Mouse (Mus musculus) inflammation-experienced regulatory T-cells, adult 6 months (primary cell): Measurements from ENCODE around the gene Cldn6. TPM values are rescaled to one million over a fixed set of nuclear protein-coding genes. Genes with fewer than 3 reads are reported as not detected.
A peak's percentile ranks its signal among the peaks of the same experiment; 100 is the strongest.

ENCODE experiments used
- ATAC-seq: one replicate; pipeline ENCODE4 v1.8.0; 2017
- polyA plus RNA-seq, 3 experiments: library from polyadenylated mRNA; unstranded; fragments of 100-300 nt; shearing (Covaris generic); gene quantifications; one replicate each; pipeline ENCODE4 v1.2.1; 2017

Gene Cldn6
- polyA plus RNA-seq, 3 experiments from 2014 or later: not detected

GRCm38 (mm10) chr17:23722376-23723125 lies 43.5 kb downstream of the Cldn6 start, which contains the start of gene 1520401A03Rik:
TSS of gene 1520401A03Rik (minus strand) at chr17:23722783.
- ATAC-seq: no peak

DNA sequence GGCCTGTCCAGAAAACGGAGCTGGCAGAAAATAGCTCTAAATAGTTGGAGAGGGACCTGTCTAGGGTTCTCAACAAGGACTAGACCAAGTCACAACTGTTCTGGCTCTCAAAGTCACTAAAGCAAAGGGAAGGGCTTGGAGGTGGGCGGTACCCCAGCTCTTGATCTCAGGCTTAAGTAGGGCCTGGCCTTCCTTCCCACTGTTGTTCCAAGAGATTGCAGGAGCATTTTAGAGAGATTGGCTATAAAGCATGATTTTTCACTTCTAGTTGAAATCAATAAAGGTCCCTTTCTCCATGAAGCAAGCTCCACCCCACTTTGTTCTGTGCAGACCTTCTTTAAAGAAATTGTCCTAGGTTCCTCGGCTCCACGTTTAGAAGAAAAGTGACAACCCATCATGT lies 46.4 kb downstream of the Cldn6 start:
- no peak for ATAC-seq

- peak; percentile 98 for ATAC-seq
Measured at GRCm38 (mm10) chr17:23725999-23726757, 47.1 kb downstream of the Cldn6 start, which contains the start of gene Pkmyt1. TSS of gene Pkmyt1 (plus strand) at chr17:23726336.

DNA sequence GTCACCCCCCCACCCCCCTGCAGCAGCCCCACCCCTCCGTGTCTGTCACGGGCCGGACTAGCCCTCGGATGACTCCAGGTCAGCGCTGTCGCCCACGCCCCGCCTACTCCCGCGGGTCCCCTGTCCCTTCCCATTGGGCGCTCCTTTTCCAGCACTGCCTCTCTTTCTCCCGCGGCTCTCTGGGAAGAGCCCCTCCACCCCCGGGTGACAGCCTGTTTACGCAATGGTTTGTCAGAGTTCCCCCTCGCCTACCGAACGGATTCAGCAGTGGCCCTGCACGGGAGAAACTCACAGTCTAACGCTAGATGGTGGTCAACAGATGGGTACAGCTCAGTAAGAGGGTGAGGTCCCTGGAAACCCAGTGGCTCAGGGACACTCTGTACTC lies 47.7 kb downstream of the Cldn6 start:
- ATAC-seq: no peak

GRCm38 (mm10) chr17:23730441-23730840 lies 51.4 kb downstream of the Cldn6 start:
- no peak for ATAC-seq

Other genes with a start within 250 kb of the Cldn6 start
- gene Vmn2r117, start 199.6 kb upstream of the Cldn6 start, polyA plus RNA-seq: not detected
- gene Zfp213, start 115.0 kb upstream of the Cldn6 start, polyA plus RNA-seq: 1 to 10 TPM; 4.0 to 5.5 (median 4.8) TPM
- gene Zfp13, start 79.8 kb upstream of the Cldn6 start, polyA plus RNA-seq: under 1 TPM in 1 of 3 experiments, not detected in 2; 0.71 TPM
- gene Zscan10, start 78.4 kb upstream of the Cldn6 start, polyA plus RNA-seq: 1 to 10 TPM in 2 of 3 experiments, under 1 TPM in 1; 0.73 to 3.1 (median 1.2) TPM
- 1 to 10 TPM in 2 of 3 experiments, under 1 TPM in 1; 0.80 to 6.6 (median 2.8) TPM for gene Mmp25, start 34.0 kb upstream of the Cldn6 start, polyA plus RNA-seq
- under 1 TPM in 1 of 3 experiments, not detected in 2; 0.23 TPM for gene Bicdl2, start 18.7 kb upstream of the Cldn6 start, polyA plus RNA-seq
- gene Hcfc1r1, start 5.7 kb upstream of the Cldn6 start, polyA plus RNA-seq: 10 to 100 TPM; 62.6 to 79.5 (median 70.7) TPM
- 10 to 100 TPM; 27.1 to 36.7 (median 27.5) TPM for gene Thoc6, start 5.4 kb upstream of the Cldn6 start, polyA plus RNA-seq
- 1 to 10 TPM; 3.7 to 6.5 (median 4.6) TPM for gene Tnfrsf12a, start 1.8 kb upstream of the Cldn6 start, polyA plus RNA-seq
- not detected for gene Cldn9, start 4.8 kb downstream of the Cldn6 start, polyA plus RNA-seq
- gene 1520401A03Rik, start 43.5 kb downstream of the Cldn6 start, polyA plus RNA-seq: not detected
- 10 to 100 TPM in 2 of 3 experiments, 1 to 10 TPM in 1; 7.5 to 18.5 (median 11.3) TPM for gene Pkmyt1, start 47.1 kb downstream of the Cldn6 start, polyA plus RNA-seq
- 1 to 10 TPM; 1.3 to 7.2 (median 2.5) TPM for gene Paqr4, start 61.6 kb downstream of the Cldn6 start, polyA plus RNA-seq
- gene Kremen2, start 66.6 kb downstream of the Cldn6 start, polyA plus RNA-seq: 1 to 10 TPM in 2 of 3 experiments, under 1 TPM in 1; 0.78 to 3.2 (median 1.1) TPM
- gene Flywch1, start 92.4 kb downstream of the Cldn6 start, polyA plus RNA-seq: 10 to 100 TPM; 13.2 to 15.6 (median 13.7) TPM
- gene Flywch2, start 106.8 kb downstream of the Cldn6 start, polyA plus RNA-seq: 1 to 10 TPM; 1.3 to 3.1 (median 2.3) TPM
- gene Srrm2, start 111.3 kb downstream of the Cldn6 start, polyA plus RNA-seq: 100 to 1,000 TPM; 271 to 328 (median 302) TPM
- 100 to 1,000 TPM; 674 to 762 (median 707) TPM for gene Elob, start 149.9 kb downstream of the Cldn6 start, polyA plus RNA-seq
- gene Prss33, start 156.8 kb downstream of the Cldn6 start, polyA plus RNA-seq: 1 to 10 TPM in 2 of 3 experiments, not detected in 1; 1.3 to 1.6 TPM
- 1 to 10 TPM in 1 of 3 experiments, under 1 TPM in 1, not detected in 1; 0.34 to 1.1 TPM for gene Prss32, start 164.6 kb downstream of the Cldn6 start, polyA plus RNA-seq
- gene Prss41, start 164.9 kb downstream of the Cldn6 start, polyA plus RNA-seq: 10 to 100 TPM in 2 of 3 experiments, 1 to 10 TPM in 1; 3.9 to 19.1 (median 13.6) TPM
- not detected for gene Prss21, start 188.8 kb downstream of the Cldn6 start, polyA plus RNA-seq
- not detected for gene Dcpp1, start 201.6 kb downstream of the Cldn6 start, polyA plus RNA-seq
- gene Dcpp2, start 201.6 kb downstream of the Cldn6 start, polyA plus RNA-seq: not detected
- gene Dcpp3, start 238.2 kb downstream of the Cldn6 start, polyA plus RNA-seq: not detected